Mouse (Mus musculus) neutrophil, adult 59 days (primary cell): ENCODE data around the gene Tmem69. TPM values are rescaled to one million over a fixed set of nuclear protein-coding genes. Genes with fewer than 3 reads are reported as not detected.

Experiments
- total RNA-seq, 2 experiments: library from RNA; stranded (reverse); gene quantifications; 1 replicate in 1 of 2; 2 replicates in 1 of 2; pipeline ENCODE4 v1.2.4; 2023

Gene Tmem69
- total RNA-seq: 1 to 10 TPM; 8.1 to 8.2 TPM

DNA sequence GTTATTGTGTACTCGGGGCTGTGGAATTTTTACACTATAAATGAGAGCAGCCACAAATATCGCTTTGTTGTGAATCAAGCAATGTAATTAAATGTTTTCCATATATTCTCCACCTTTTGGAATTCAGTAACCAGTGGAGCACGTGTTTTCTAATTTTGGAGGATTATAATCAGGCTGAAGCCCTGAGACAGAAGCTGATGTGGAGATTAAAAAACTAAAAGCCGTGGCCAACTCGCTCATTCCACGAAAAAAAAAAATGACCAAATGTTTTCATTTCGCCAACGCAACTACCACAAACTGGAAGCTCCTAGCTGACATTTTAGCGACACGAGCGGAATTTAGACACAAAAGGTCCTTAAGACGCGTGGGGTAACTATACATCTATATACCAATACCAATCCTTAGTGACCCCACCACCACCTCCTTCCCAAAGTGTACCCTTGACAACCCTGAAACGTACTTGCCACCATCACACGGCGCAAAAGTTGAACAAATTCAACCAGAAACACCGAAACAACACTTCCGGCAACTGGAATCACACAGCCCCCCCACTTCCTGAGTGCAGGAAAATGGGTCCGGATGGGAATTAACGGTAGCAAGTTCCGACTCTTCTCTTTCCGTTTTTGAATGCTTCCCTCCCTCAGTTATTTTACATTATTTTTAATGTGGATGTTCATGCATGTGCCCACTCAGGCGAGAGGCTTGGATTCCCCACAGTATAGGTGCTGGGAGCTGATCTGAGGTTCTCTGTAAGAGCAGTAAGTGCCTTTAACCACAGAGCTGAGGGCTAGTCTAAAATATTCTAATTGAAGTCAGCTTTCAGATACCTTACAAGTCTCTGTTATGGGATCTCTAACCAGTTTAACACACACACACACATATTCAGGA is at the start of gene Tmem69:
Gene Tmem69, minus strand, starts transcription at position 524 of the 888 bp plus-strand sequence.

DNA sequence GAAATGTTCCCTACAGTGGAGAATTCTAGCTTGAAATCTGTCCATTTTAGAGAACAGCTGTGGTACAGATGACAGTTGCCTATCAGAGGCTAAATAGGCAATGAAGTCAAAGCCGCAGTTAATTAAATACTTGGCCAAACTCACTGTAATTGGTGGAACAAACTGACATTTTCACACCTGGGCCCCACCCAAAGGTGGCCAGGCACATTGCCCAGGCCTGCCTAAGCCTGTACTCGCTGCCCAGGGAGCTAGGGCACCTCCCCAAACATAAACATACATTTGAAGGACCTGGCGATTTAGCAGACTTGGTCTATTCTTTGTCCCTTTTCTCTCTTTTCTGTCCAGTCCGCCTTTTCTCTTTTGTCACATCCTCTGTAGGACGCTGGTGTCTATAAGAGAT is 40.6 kb upstream of the Tmem69 start, which contains the start of gene Ccdc17:
Gene Ccdc17, plus strand, starts transcription at position 276 of the 400 bp plus-strand sequence.

DNA sequence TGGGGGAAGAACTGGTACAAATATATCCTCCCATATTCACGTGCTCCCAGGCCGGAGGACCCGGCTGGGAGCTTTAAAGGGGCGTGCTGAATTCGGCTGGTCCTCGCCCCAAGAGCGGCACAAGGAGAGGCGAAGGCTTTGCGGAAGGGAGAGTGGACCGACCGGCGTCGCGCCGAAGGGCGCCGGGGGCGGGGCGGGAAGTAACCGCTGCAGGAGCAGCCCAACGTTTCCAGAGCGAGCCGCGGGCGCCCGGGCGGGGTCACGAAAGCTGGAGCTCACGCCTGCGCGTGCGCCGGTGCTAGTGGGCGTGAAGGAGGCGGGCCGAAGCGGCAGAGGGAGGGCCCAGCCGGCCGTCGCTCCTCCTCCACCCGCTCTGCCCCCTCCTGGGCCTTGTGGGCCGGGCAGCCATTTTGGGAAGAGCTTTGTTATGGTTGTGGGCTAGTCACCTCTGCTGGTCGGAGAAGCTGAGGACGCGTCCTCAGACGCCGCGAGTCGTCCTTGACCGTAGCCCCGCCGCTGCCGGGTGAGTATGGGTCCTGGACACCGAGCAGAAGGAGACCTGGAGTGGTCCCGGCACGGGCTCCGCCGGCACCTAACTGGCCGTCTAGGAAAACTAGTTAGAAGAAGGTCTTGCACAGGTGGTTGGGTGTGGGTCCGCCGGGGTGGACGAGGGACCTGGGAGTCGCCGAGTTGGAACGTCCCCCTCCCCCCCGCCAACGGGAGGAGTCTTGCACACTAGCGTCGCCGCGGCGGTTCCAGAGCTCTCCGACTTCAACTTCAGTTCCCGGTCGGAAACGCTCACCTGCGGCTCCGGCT is 1.8 kb upstream of the Tmem69 start, which contains the start of gene Gpbp1l1:
Gene Gpbp1l1, plus strand, starts transcription at position 353 of the 816 bp plus-strand sequence.

DNA sequence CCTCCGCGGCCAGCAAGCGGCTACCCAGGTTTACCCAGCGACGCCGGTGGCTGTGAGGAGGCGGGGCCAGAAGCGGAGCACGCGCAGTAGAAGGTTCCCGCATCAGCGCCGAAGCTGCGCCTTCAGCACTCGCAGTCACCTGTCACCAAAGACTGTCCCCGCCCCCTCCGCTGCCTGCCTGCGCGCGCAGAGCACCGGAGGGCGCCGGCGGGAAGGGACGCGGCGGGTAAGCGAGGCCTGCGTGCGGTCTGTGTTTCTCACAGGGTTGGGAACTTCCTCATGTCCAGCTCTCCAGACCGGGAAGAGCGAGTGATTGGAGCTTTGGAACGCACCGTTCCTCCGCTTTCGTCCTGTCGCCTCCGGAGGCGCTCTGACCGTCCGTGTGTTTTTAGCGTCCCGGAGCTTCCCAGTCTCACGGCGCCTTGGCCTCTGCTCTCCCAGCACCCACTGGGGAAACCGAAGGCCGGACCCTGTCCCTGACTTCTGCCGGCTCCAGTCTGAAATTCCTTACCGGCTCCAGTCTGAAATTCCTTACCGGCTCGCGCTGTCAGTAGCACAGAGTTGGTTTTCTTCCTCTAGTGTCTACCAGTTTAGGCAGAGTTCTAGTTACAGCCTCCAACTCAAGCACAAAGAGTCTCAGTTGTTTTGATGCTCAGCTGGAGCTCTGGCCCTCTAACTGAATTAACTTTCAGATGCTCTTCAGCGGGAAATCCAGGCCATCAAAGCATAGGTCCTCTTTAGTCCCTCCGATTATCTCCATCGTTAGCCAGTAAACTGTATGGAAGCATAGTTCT is 48.1 kb downstream of the Tmem69 start, which contains the start of gene Ipp:
Gene Ipp, plus strand, starts transcription at position 125 of the 794 bp plus-strand sequence.

Other genes with a start within 250 kb of the Tmem69 start
- gene Mast2, start 91.8 kb downstream of the Tmem69 start, total RNA-seq: 10 to 100 TPM; 17.9 to 24.4 TPM
- 1 to 10 TPM; 6.0 to 6.3 TPM for gene Ipp, start 48.4 kb downstream of the Tmem69 start, total RNA-seq
- 10 to 100 TPM; 75.7 to 79.6 TPM for gene Gpbp1l1, start 1.7 kb upstream of the Tmem69 start, total RNA-seq
- gene Ccdc17, start 40.7 kb upstream of the Tmem69 start, total RNA-seq: 1 to 10 TPM; 8.1 to 8.5 TPM
- 10 to 100 TPM; 52.7 to 57.8 TPM for gene Nasp, start 72.0 kb upstream of the Tmem69 start, total RNA-seq
- gene Akr1a1, start 95.7 kb upstream of the Tmem69 start, total RNA-seq: 100 to 1,000 TPM; 246 to 288 TPM
- 100 to 1,000 TPM; 102 to 170 TPM for gene Prdx1, start 129.6 kb upstream of the Tmem69 start, total RNA-seq
- 1 to 10 TPM; 3.2 to 3.5 TPM for gene Mmachc, start 152.5 kb upstream of the Tmem69 start, total RNA-seq
- 10 to 100 TPM; 12.0 to 18.3 TPM for gene Ccdc163, start 152.6 kb upstream of the Tmem69 start, total RNA-seq
- 10 to 100 TPM; 35.6 to 37.0 TPM for gene Tesk2, start 165.0 kb upstream of the Tmem69 start, total RNA-seq